Mouse (Mus musculus) liver, postnatal 0 days (tissue): Measurements from ENCODE around the gene Tulp2.

Experiments
- CTCF ChIP-seq: sonication (generic); IDR thresholded peaks from 2 replicates; pipeline ENCODE4 v1.5.1; 2016; ENCODE audit warnings: antibody characterized with exemption, low read depth
- EP300 ChIP-seq: IDR thresholded peaks from 2 replicates; pipeline ENCODE4 v1.6.1; 2016; ENCODE audit warnings: antibody characterized with exemption, low read depth, mild to moderate bottlenecking

DNA sequence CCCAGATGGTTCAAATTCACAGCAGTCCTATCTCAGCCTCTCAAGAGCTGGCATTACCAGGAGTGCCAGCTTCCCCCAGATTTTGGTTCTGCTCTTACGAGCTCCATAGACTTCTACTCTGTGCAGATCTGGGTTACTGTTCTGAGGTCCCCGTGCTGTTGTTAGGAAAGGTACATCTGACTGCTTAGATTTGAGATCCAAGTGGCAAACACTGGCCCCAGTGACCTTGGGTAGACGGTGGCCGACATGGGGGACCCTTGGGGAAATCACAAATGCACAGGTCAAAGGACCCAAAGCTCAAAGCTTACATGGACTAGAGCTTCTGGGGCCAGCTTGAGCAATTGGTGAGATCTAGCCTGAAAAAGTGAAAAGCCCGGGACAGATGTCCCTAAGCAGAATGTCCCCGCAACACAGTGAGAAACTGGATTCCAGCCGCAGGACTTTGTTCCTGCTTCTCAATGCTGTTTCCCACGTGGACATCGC lies 24.9 kb upstream of the Tulp2 start:
- TF ChIP-seq EP300 (no peak), CTCF (no peak)
